Mouse (Mus musculus) midbrain, postnatal 0 days (tissue): ENCODE results near the gene Ifna14. TPM values are rescaled to one million over a fixed set of nuclear protein-coding genes. Genes with fewer than 3 reads are reported as not detected.

ENCODE experiments used
- ATAC-seq: fragments of 200-750 bp; cut with Nextera tagmentation; 2 replicates; pipeline ENCODE4 v1.8.0; 2017; ENCODE audit warnings: moderate number of reproducible peaks, mild to moderate bottlenecking, moderate TSS enrichment, moderate library complexity; ENCODE audit not compliant: low FRiP score
- DNase-seq: peaks from one replicate; pipeline ENCODE4 v3.0.0-alpha.2; 2015; ENCODE audit warnings: low spot score
- H3K27ac ChIP-seq: fragments of 300-500 bp; sonication (generic); 2 replicates; pipeline ENCODE4 v1.5.1; 2014; ENCODE audit warnings: low read depth, mild to moderate bottlenecking, low read length, mixed read lengths
- H3K27me3 ChIP-seq: fragments of 300-500 bp; sonication (generic); 2 replicates; pipeline ENCODE4 v1.6.1; 2014; ENCODE audit warnings: low read length, control low read depth, mixed read lengths; ENCODE audit not compliant: insufficient read depth
- H3K36me3 ChIP-seq: fragments of 300-500 bp; sonication (generic); 2 replicates; pipeline ENCODE4 v1.6.1; 2014; ENCODE audit warnings: low read length, control low read depth, mixed read lengths; ENCODE audit not compliant: insufficient read depth
- H3K4me1 ChIP-seq: fragments of 300-500 bp; sonication (generic); 2 replicates; pipeline ENCODE4 v1.6.1; 2014; ENCODE audit warnings: mild to moderate bottlenecking, control low read depth, antibody characterized with exemption, low read length, mixed read lengths; ENCODE audit not compliant: insufficient read depth
- H3K4me2 ChIP-seq: fragments of 300-500 bp; sonication (generic); 2 replicates; pipeline ENCODE4 v1.6.1; 2014; ENCODE audit warnings: low read depth, mild to moderate bottlenecking, low read length, mixed read lengths; ENCODE audit not compliant: poor library complexity, severe bottlenecking
- H3K4me3 ChIP-seq: fragments of 300-500 bp; sonication (generic); 2 replicates; pipeline ENCODE4 v1.5.1; 2014; ENCODE audit warnings: low read depth, mild to moderate bottlenecking, low read length, moderate library complexity
- H3K9ac ChIP-seq: fragments of 300-500 bp; sonication (generic); replicated peaks from 2 replicates; pipeline ENCODE4 v1.6.1; 2014; ENCODE audit warnings: mild to moderate bottlenecking, low read length, moderate library complexity, mixed read lengths; ENCODE audit not compliant: poor library complexity, severe bottlenecking
- H3K9me3 ChIP-seq: fragments of 300-500 bp; sonication (generic); 2 replicates; pipeline ENCODE4 v1.6.1; 2016; ENCODE audit warnings: low read length, control low read depth
- CTCF ChIP-seq: IDR thresholded peaks from 2 replicates; pipeline ENCODE4 v1.5.1; 2016; ENCODE audit warnings: antibody characterized with exemption, mild to moderate bottlenecking
- whole genome bisulfite sequencing: fragments of 180-500 bp; shearing (Covaris S2); extraction: QIAGEN DNeasy Blood & Tissue Kit; methylation state at CpG from one replicate; pipeline ENCODE4 v1.1.7; 2014; 5-methylcytosine and 5-hydroxymethylcytosine counted together
- polyA plus RNA-seq: library from polyadenylated mRNA; unstranded; fragments of >200 nt; fragmentation: Nextera tagmentation; extraction: Ambion mirVana; gene quantifications from 2 replicates; pipeline ENCODE4 v1.2.1, GENCODE M21; 2015
- total RNA-seq: library from RNA; depleted of rRNA; stranded (reverse); fragments of >200 nt; gene quantifications from 2 replicates; pipeline ENCODE4 v1.2.3, GENCODE M21; 2014

Ifna14 gene
- total and polyA plus RNA-seq, 2 experiments from 2014 or later = not detected

DNA sequence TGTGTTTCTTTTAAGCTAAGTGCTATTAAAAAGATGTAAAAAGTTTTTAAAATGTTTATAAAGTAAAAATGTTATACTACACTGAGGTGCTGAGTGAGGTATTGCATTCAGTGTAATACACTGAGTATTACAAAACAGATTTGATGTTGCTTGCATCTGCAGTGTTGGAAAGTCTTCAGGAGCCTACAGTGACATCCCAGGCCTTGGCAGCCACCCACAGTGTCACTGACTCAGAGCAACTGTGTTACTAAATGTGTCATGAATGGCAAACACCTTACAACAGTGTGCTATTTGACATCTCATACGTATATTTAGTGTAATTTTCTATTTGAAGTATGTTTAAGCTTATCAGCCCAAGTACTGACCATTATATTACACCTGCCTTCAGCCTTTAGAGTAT lies 23.6 kb downstream of the Ifna14 start:
- Histone ChIP-seq H3K9me3 (no peaks in the 10 kb centered on the region), H3K36me3 (no peaks in the 10 kb centered on the region), H3K27me3 (no peaks in the 10 kb centered on the region), H3K4me1 (no peaks in the 10 kb centered on the region), H3K27ac (no peak overlapping the region), H3K9ac (no peak overlapping the region), H3K4me3 (no peak overlapping the region), H3K4me2 (no peak overlapping the region)
- WGBS = 91% methylated on average over 1 of the region's 1 CpGs
- no peak for TF ChIP-seq CTCF
- no peak for DNase-seq
- ATAC-seq = no peak

DNA sequence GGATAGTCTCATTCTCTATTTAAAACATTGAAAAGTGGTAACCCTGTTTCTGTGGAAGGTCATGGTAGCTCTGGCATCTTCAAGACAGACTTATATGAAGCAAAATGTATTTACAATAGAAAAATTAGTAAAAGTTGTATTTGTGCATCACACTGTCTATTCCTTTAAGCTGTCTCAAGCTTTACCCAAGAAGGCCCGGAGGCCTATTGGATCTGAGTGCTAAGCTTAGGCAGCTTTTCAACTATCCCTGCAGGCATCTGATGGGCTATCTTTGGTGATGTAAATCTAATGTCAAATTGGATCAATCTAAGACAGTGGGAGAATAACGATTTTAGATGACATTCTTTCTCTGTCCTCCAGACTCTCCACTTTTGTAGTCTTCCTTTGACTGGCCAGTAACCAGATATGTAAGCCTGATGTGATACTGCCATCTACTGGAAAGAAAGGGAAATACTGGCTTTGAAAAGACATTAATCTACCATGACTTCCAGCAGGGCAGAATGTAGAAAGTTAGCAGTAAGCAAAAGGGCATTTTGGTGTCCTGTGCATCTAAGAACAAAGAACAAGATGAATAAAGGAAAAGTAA lies 27.9 kb downstream of the Ifna14 start:
- 23% methylated on average over 2 of the region's 2 CpGs for WGBS
- ATAC-seq = peak; percentile 77; the same call in 1 of the 2 replicates
- H3K27ac ChIP-seq = no peak overlapping the region
- H3K9me3 ChIP-seq = no peaks in the 10 kb centered on the region
- H3K4me2 ChIP-seq = no peak overlapping the region
- H3K4me1 ChIP-seq = no peaks in the 10 kb centered on the region
- H3K9ac ChIP-seq = no peak overlapping the region
- TF ChIP-seq CTCF = peak; percentile 98
- no peak overlapping the region for H3K4me3 ChIP-seq
- H3K36me3 ChIP-seq = no peaks in the 10 kb centered on the region
- H3K27me3 ChIP-seq = no peaks in the 10 kb centered on the region
- peak; percentile 88 for DNase-seq

DNA sequence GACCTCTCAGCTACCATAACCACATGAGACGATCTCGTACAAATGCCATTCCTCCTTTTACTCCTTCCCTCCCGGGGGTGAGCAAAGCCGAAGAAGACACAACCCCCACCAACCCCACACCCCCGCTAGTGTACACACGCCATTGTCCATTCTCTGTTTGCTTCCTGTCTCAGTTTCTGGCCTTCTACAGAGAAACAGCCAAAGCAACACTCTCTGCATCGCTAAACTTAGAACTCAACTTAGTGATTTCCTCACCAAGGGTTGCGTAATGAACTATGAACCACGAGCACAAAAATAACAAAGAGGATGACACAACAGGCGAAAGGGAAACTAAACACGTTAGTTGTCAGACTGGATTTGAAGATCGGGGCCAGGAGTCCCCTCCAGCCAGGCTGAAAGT lies 34.3 kb downstream of the Ifna14 start:
- Histone ChIP-seq H3K36me3 (no peaks in the 10 kb centered on the region), H3K27ac (no peak overlapping the region), H3K4me3 (no peak overlapping the region), H3K4me2 (no peak overlapping the region), H3K9me3 (no peaks in the 10 kb centered on the region), H3K4me1 (no peaks in the 10 kb centered on the region), H3K27me3 (no peaks in the 10 kb centered on the region), H3K9ac (no peak overlapping the region)
- WGBS = 75% methylated on average over 12 of the region's 12 CpGs
- no peak for TF ChIP-seq CTCF
- DNase-seq = peak; percentile 4
- ATAC-seq = no peak

GRCm38 (mm10) chr4:88536640-88537039 lies 35.0 kb downstream of the Ifna14 start:
- no peaks in the 10 kb centered on the region for H3K36me3 ChIP-seq
- WGBS = 75% methylated on average over 7 of the region's 7 CpGs
- no peaks in the 10 kb centered on the region for H3K4me1 ChIP-seq
- no peaks in the 10 kb centered on the region for H3K27me3 ChIP-seq
- ATAC-seq (no peak), DNase-seq (peak; percentile 31)
- no peak for TF ChIP-seq CTCF
- no peaks in the 10 kb centered on the region for H3K9me3 ChIP-seq
- H3K4me3 ChIP-seq = no peak overlapping the region
- no peak overlapping the region for H3K9ac ChIP-seq
- no peak overlapping the region for H3K27ac ChIP-seq
- no peak overlapping the region for H3K4me2 ChIP-seq

GRCm38 (mm10) chr4:88535742-88536141 lies 35.9 kb downstream of the Ifna14 start:
- no peak for TF ChIP-seq CTCF
- Histone ChIP-seq H3K4me3 (no peak overlapping the region), H3K4me2 (no peak overlapping the region), H3K4me1 (no peaks in the 10 kb centered on the region), H3K9me3 (no peaks in the 10 kb centered on the region), H3K27me3 (no peaks in the 10 kb centered on the region), H3K36me3 (no peaks in the 10 kb centered on the region), H3K9ac (no peak overlapping the region), H3K27ac (no peak overlapping the region)
- DNase-seq = no peak
- WGBS = 63% methylated on average over 1 of the region's 1 CpGs
- no peak for ATAC-seq

- Histone ChIP-seq H3K4me3 (no peak overlapping the region), H3K9ac (no peak overlapping the region), H3K27ac (no peak overlapping the region), H3K36me3 (no peaks in the 10 kb centered on the region), H3K4me2 (no peak overlapping the region), H3K27me3 (no peaks in the 10 kb centered on the region), H3K9me3 (no peaks in the 10 kb centered on the region), H3K4me1 (no peaks in the 10 kb centered on the region)
- no peak for TF ChIP-seq CTCF
- 84% methylated on average over 1 of the region's 1 CpGs for WGBS
- peak; percentile 38 for DNase-seq
- no peak for ATAC-seq
These were observed 36.7 kb downstream of the Ifna14 start for GRCm38 (mm10) chr4:88534903-88535302.
